Mouse (Mus musculus): Measurements from ENCODE around the gene Dctpp1.

The Dctpp1 gene

DNA sequence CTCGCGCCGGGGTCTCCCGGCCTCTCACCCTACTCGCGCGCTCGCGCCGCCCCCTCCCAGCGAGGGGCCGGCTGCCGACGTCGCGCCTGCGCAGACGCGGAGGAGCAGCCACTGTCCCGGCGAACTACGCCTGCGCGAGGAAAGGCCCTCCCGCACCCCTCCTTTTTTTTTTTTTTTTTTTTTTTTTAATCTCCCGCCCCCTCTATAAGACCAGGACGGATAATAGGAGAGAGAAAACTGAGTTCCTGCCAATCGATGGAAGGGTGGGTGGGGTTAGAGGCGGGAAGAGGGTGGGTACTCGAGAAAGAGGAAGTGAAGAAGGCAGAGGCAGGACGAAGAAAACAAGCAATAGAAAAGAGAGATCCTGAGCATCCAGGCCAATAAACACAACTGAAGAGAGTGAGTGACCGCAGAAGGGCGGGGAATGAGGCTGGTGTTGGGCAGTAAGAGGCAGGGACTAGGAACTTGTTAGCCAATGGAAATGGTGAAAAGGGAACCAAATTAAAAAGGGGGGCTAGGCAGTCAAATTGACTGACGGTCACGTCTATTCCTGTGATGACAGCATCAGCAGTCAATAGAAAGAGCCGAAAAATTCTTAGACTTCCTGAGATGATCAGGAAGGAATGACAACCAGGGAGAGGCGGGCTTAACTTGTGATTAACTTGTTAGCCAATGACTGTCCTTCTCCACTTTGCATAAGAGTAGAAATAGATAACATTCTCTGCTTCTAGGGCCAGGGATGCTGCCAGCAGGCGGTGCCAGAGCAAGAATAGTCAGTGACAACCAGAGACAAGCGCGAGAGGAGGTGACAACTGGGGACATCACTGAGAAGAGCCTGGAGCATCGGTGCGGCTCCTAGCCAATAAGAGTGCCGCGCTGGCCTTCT is 51.7 kb downstream of the Dctpp1 start, which contains the start of gene Mylpf:
TSS of gene Mylpf (plus strand) at position 338 of the 886 bp plus-strand sequence.
- DNase-seq = peak; percentile 97

DNA sequence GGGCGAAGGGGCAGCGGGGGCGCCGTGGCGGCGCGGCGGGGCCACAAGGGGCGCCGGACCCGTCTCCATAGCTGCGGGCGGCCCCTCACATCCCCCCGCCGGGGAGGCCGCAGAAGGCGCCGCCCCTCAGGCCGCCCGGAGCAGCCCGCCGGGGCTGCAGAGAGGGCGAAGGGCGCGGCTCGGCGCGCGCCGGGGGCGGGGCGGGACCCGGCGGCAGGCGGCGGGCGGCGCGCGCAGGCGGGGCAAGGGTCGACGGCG is 52.3 kb downstream of the Dctpp1 start, which contains the start of gene Tbc1d10b:
TSS of gene Tbc1d10b (minus strand) at position 174 of the 258 bp plus-strand sequence.
- DNase-seq = no peak

DNA sequence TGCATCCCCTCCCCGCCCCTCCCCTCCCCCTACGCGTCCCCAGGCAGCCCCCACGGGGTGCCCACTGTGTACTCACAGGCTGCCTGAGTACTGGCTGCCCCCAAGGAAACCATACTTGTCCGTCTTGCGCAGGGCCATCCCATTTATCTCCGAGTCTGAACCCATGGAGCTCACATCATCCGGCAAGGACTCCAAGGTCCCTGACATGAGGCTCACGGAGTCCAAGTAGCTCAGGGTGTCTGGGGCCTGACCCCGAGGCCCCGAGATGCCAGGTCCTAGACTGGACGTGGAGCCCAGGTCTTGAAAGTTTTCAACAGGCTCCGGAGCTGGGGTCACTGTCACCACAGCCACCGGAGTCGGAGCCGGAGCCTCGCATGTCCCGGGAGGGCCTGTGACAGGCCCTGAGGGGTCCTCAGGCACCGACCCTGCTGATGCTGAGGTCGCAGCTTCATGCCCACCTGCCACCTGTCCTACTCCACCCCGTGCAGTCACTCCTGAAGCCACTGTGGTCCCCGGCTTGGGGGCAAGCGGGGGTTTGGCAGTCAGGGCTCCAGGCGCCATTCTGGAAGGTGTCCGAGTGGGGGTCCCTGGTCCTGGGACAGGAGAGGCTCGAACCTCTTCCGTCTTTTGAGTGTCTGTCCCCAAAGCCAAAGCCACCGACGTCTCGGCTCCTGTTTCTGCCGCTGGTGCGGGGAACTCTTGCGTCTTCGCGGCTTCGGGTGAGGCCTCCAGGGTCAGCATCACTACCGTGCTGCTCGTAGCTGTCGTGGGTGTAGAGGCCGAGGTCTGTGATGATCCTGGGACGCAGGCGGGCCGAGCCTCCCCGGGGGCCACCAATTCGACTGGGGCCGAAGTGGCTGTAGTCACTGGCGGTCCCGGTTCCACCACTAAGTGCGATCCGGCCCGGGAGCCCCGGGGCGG is 52.9 kb downstream of the Dctpp1 start:
- no peak for DNase-seq
